Mouse (Mus musculus) CH12.LX (cell line): Measurements from ENCODE around the gene Yars. TPM values are rescaled to one million over a fixed set of nuclear protein-coding genes. Genes with fewer than 3 reads are reported as not detected.

ENCODE experiments used
- polyA plus RNA-seq: library from polyadenylated mRNA; unstranded; fragments of >175 nt; gene quantifications from 2 replicates; pipeline ENCODE4 v1.2.1, GENCODE M21; 2012; ENCODE audit warnings: low read depth; ENCODE audit not compliant: insufficient read length
- total RNA-seq, 2 experiments: library from RNA; depleted of rRNA; stranded (reverse); fragments of 300-350 nt in 1 of 2; fragments of >200 nt in 1 of 2; gene quantifications; 2 replicates each; pipeline ENCODE4 v1.2.3; 2012 to 2014

The Yars gene
- total and polyA plus RNA-seq, 3 experiments, result 96.3 to 207 (median 180) TPM

Other genes starting within 250 kb of the Yars start
- gene Azin2, start 227.3 kb upstream of the Yars start, total RNA-seq (2012; rRNA removed), result 0.63 and 1.7 TPM in 2 replicates
- gene Azin2, start 227.3 kb upstream of the Yars start, total RNA-seq (2014; rRNA removed), result 0.58 and 0.91 TPM in 2 replicates
- 2.1 and 2.4 TPM in 2 replicates for gene Azin2, start 227.3 kb upstream of the Yars start, polyA plus RNA-seq
- gene Ak2, start 197.8 kb upstream of the Yars start, total RNA-seq (2012; rRNA removed), result 269 and 278 TPM in 2 replicates
- gene Ak2, start 197.8 kb upstream of the Yars start, total RNA-seq (2014; rRNA removed), result 280 and 293 TPM in 2 replicates
- 343 and 363 TPM in 2 replicates for gene Ak2, start 197.8 kb upstream of the Yars start, polyA plus RNA-seq
- 65.3 and 75.3 TPM in 2 replicates for gene Rnf19b, start 131.5 kb upstream of the Yars start, total RNA-seq (2012; rRNA removed)
- 104 and 111 TPM in 2 replicates for gene Rnf19b, start 131.5 kb upstream of the Yars start, total RNA-seq (2014; rRNA removed)
- gene Rnf19b, start 131.5 kb upstream of the Yars start, polyA plus RNA-seq, result 98.3 and 102 TPM in 2 replicates
- gene Tmem54, start 84.2 kb upstream of the Yars start, total RNA-seq (2012; rRNA removed), result not detected in 2 replicates
- not detected in 2 replicates for gene Tmem54, start 84.2 kb upstream of the Yars start, total RNA-seq (2014; rRNA removed)
- gene Tmem54, start 84.2 kb upstream of the Yars start, polyA plus RNA-seq, result not detected in 2 replicates
- 28.5 and 31.6 TPM in 2 replicates for gene Hpca, start 67.7 kb upstream of the Yars start, total RNA-seq (2012; rRNA removed)
- gene Hpca, start 67.7 kb upstream of the Yars start, total RNA-seq (2014; rRNA removed), result 1.0 and 1.3 TPM in 2 replicates
- gene Hpca, start 67.7 kb upstream of the Yars start, polyA plus RNA-seq, result 2.9 and 3.6 TPM in 2 replicates
- gene Fndc5, start 52.8 kb upstream of the Yars start, total RNA-seq (2012; rRNA removed), result 0.17 and 0.21 TPM in 2 replicates
- gene Fndc5, start 52.8 kb upstream of the Yars start, total RNA-seq (2014; rRNA removed), result 0.08 TPM in 1 of 2 replicates, not detected in the other
- gene Fndc5, start 52.8 kb upstream of the Yars start, polyA plus RNA-seq, result 0.26 and 0.33 TPM in 2 replicates
- 22.5 and 23.1 TPM in 2 replicates for gene S100pbp, start within 50 bp of the Yars start, total RNA-seq (2012; rRNA removed)
- gene S100pbp, start within 50 bp of the Yars start, total RNA-seq (2014; rRNA removed), result 43.6 and 44.7 TPM in 2 replicates
- 35.8 and 43.6 TPM in 2 replicates for gene S100pbp, start within 50 bp of the Yars start, polyA plus RNA-seq
- gene C77080, start 71.6 kb downstream of the Yars start, total RNA-seq (2012; rRNA removed), result 0.29 and 0.38 TPM in 2 replicates
- gene C77080, start 71.6 kb downstream of the Yars start, total RNA-seq (2014; rRNA removed), result not detected in 2 replicates
- gene C77080, start 71.6 kb downstream of the Yars start, polyA plus RNA-seq, result 0.68 and 1.1 TPM in 2 replicates
- 0.04 TPM in 1 of 2 replicates, not detected in the other for gene Sync, start 97.9 kb downstream of the Yars start, total RNA-seq (2012; rRNA removed)
- gene Sync, start 97.9 kb downstream of the Yars start, total RNA-seq (2014; rRNA removed), result not detected in 2 replicates
- 0.14 and 0.16 TPM in 2 replicates for gene Sync, start 97.9 kb downstream of the Yars start, polyA plus RNA-seq
- gene Rbbp4, start 145.6 kb downstream of the Yars start, total RNA-seq (2012; rRNA removed), result 41.4 and 44.1 TPM in 2 replicates
- gene Rbbp4, start 145.6 kb downstream of the Yars start, total RNA-seq (2014; rRNA removed), result 73.3 and 76.9 TPM in 2 replicates
- 179 and 219 TPM in 2 replicates for gene Rbbp4, start 145.6 kb downstream of the Yars start, polyA plus RNA-seq
- gene Zbtb8os, start 145.9 kb downstream of the Yars start, total RNA-seq (2012; rRNA removed), result 93.7 and 104 TPM in 2 replicates
- 124 and 134 TPM in 2 replicates for gene Zbtb8os, start 145.9 kb downstream of the Yars start, total RNA-seq (2014; rRNA removed)
- gene Zbtb8os, start 145.9 kb downstream of the Yars start, polyA plus RNA-seq, result 135 and 157 TPM in 2 replicates
- 0.04 TPM in 1 of 2 replicates, not detected in the other for gene Zbtb8a, start 188.4 kb downstream of the Yars start, total RNA-seq (2012; rRNA removed)
- gene Zbtb8a, start 188.4 kb downstream of the Yars start, total RNA-seq (2014; rRNA removed), result 0.16 TPM in 1 of 2 replicates, not detected in the other
- gene Zbtb8a, start 188.4 kb downstream of the Yars start, polyA plus RNA-seq, result 0.11 TPM in 1 of 2 replicates, not detected in the other